Mouse (Mus musculus) liver, embryonic 15.5 days (tissue): ENCODE results near the gene Stx1b. TPM values are rescaled to one million over a fixed set of nuclear protein-coding genes. Genes with fewer than 3 reads are reported as not detected.

Source experiments
- ATAC-seq: fragments of 200-750 bp; cut with Nextera tagmentation; 2 replicates; pipeline ENCODE4 v1.8.0; 2017; ENCODE audit warnings: moderate number of reproducible peaks, mild to moderate bottlenecking, moderate library complexity; ENCODE audit not compliant: insufficient read depth
- H3K27ac ChIP-seq: fragments of 300-500 bp; sonication (generic); replicated peaks from 2 replicates; pipeline ENCODE4 v1.5.1; 2015; ENCODE audit warnings: mild to moderate bottlenecking, inconsistent platforms
- H3K27me3 ChIP-seq: fragments of 300-500 bp; sonication (generic); 2 replicates; pipeline ENCODE4 v1.6.1; 2015; ENCODE audit warnings: mild to moderate bottlenecking, inconsistent platforms
- H3K36me3 ChIP-seq: fragments of 300-500 bp; sonication (generic); replicated peaks from 2 replicates; pipeline ENCODE4 v1.6.1; 2015; ENCODE audit warnings: moderate library complexity, mild to moderate bottlenecking, inconsistent platforms
- H3K4me1 ChIP-seq: fragments of 300-500 bp; sonication (generic); replicated peaks from 2 replicates; pipeline ENCODE4 v1.6.1; 2015; ENCODE audit warnings: inconsistent platforms
- H3K4me2 ChIP-seq: fragments of 300-500 bp; sonication (generic); 2 replicates; pipeline ENCODE4 v1.6.1; 2015; ENCODE audit warnings: moderate library complexity, mild to moderate bottlenecking, inconsistent platforms
- H3K4me3 ChIP-seq: fragments of 300-500 bp; sonication (generic); replicated peaks from 2 replicates; pipeline ENCODE4 v1.5.1; 2015; ENCODE audit warnings: mild to moderate bottlenecking, inconsistent platforms
- H3K9ac ChIP-seq: fragments of 300-500 bp; sonication (generic); 2 replicates; pipeline ENCODE4 v1.6.1; 2015; ENCODE audit warnings: moderate library complexity, mild to moderate bottlenecking, inconsistent platforms
- H3K9me3 ChIP-seq: fragments of 300-500 bp; sonication (generic); replicated peaks from 2 replicates; pipeline ENCODE4 v1.6.1; 2016; ENCODE audit warnings: inconsistent platforms
- WGBS: fragments of 180-500 bp; shearing (Covaris S2); methylation state at CpG from one replicate; pipeline ENCODE4 v1.1.7; 2015; ENCODE audit warnings: mixed read lengths; ENCODE audit not compliant: insufficient replicate concordance; 5-methylcytosine and 5-hydroxymethylcytosine counted together
- polyA plus RNA-seq: library from polyadenylated mRNA; unstranded; fragments of >200 nt; fragmentation: Nextera tagmentation; extraction: Ambion mirVana; gene quantifications from 2 replicates; pipeline ENCODE4 v1.2.1, GENCODE M21; 2015

Stx1b gene
- polyA plus RNA-seq, 1 experiment from 2014 or later, result 0.43 TPM

DNA sequence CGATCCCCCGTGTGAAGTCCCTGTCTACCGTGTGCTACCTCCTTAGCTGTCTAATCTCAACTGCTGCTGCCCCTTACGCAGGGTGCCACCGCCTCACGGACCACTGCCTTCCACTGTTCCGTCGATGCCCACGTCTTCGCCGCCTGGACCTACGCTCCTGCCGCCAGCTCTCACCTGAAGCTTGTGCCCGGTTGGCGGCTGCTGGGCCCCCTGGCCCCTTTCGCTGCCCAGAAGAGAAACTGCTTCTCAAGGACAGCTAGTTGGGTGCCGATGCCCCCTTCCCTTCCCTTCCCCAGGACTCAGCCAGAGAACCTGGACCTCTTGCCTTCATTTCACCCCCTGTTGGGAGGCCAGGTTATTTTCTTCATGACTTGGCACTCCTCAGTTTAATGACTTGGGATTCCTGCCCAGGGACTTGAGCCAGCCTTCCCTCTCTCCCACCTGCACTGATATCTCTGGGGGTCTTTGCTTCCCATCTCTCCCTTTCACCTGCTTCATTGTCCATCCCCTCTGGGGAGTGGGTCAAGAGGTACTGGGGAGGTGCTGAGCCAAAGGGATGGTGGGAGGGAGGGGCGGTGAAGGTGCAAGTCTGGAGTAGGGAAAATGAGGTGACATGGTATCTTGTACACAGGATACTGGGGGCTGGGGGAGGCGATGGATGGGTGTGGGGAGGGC is 56.5 kb downstream of the Stx1b start:
- Histone ChIP-seq H3K4me2 (peak overlapping the region; percentile 93), H3K4me3 (peak overlapping the region; percentile 72), H3K9ac (peak overlapping the region; percentile 78), H3K36me3 (0 out of 2 replicates have a peak, but pooled peaks cover 5% of the 10 kb centered on the region), H3K27ac (peak overlapping the region; percentile 97), H3K27me3 (no peaks in the 10 kb centered on the region), H3K9me3 (no peaks in the 10 kb centered on the region), H3K4me1 (peaks cover 71% of the 10 kb centered on the region)
- peak; percentile 44 for ATAC-seq
- WGBS, result 59% methylated on average over 19 of the region's 19 CpGs

- peak; percentile 92 for ATAC-seq
- peaks cover 66% of the 10 kb centered on the region for H3K4me1 ChIP-seq
- 27% methylated on average over 17 of the region's 17 CpGs for WGBS
- H3K27me3 ChIP-seq, result no peaks in the 10 kb centered on the region
- 0 out of 2 replicates have a peak, but pooled peaks cover 5% of the 10 kb centered on the region for H3K36me3 ChIP-seq
- peak overlapping the region; percentile 93 for H3K4me2 ChIP-seq
- H3K27ac ChIP-seq, result peak overlapping the region; percentile 97
- H3K9ac ChIP-seq, result peak overlapping the region; percentile 78
- H3K9me3 ChIP-seq, result no peaks in the 10 kb centered on the region
- peak overlapping the region; percentile 72 for H3K4me3 ChIP-seq
Observed at GRCm38 (mm10) chr7:127766851-127767609, 57.3 kb downstream of the Stx1b start.

GRCm38 (mm10) chr7:127765756-127766155 is 58.6 kb downstream of the Stx1b start:
- H3K9me3 ChIP-seq, result no peaks in the 10 kb centered on the region
- H3K9ac ChIP-seq, result no peak overlapping the region
- no peaks in the 10 kb centered on the region for H3K27me3 ChIP-seq
- peak overlapping the region; percentile 97 for H3K27ac ChIP-seq
- no peak overlapping the region for H3K4me3 ChIP-seq
- H3K4me1 ChIP-seq, result peaks cover 58% of the 10 kb centered on the region
- WGBS, result 75% methylated on average over 2 of the region's 2 CpGs
- no peak overlapping the region for H3K4me2 ChIP-seq
- 0 out of 2 replicates have a peak, but pooled peaks cover 5% of the 10 kb centered on the region for H3K36me3 ChIP-seq
- ATAC-seq, result no peak

GRCm38 (mm10) chr7:127763642-127764041 is 60.7 kb downstream of the Stx1b start:
- H3K4me1 ChIP-seq, result peaks cover 46% of the 10 kb centered on the region

GRCm38 (mm10) chr7:127761026-127761425 is 63.3 kb downstream of the Stx1b start:
- Histone ChIP-seq H3K27ac (no peak overlapping the region), H3K9ac (no peak overlapping the region), H3K27me3 (no peaks in the 10 kb centered on the region), H3K36me3 (0 out of 2 replicates have a peak, but pooled peaks cover 5% of the 10 kb centered on the region), H3K4me2 (no peak overlapping the region), H3K4me3 (no peak overlapping the region), H3K4me1 (peaks cover 19% of the 10 kb centered on the region), H3K9me3 (no peaks in the 10 kb centered on the region)
- ATAC-seq, result peak; percentile 47; the same call in 1 of the 2 replicates
- 15% methylated on average over 7 of the region's 7 CpGs for WGBS

More at GRCm38 (mm10) chr7:127763642-127764041, 60.7 kb downstream of the Stx1b start:
- H3K4me2 ChIP-seq, result no peak overlapping the region
- H3K27me3 ChIP-seq, result no peaks in the 10 kb centered on the region
- H3K9ac ChIP-seq, result no peak overlapping the region
- WGBS, result 77% methylated on average over 4 of the region's 4 CpGs
- H3K36me3 ChIP-seq, result 0 out of 2 replicates have a peak, but pooled peaks cover 5% of the 10 kb centered on the region
- H3K9me3 ChIP-seq, result no peaks in the 10 kb centered on the region
- no peak overlapping the region for H3K4me3 ChIP-seq
- H3K27ac ChIP-seq, result no peak overlapping the region
- ATAC-seq, result no peak

- H3K4me3 ChIP-seq, result no peak overlapping the region
- 77% methylated on average over 3 of the region's 3 CpGs for WGBS
- peaks cover 14% of the 10 kb centered on the region for H3K4me1 ChIP-seq
- 0 out of 2 replicates have a peak, but pooled peaks cover 5% of the 10 kb centered on the region for H3K36me3 ChIP-seq
- no peak overlapping the region for H3K9ac ChIP-seq
- no peak overlapping the region for H3K27ac ChIP-seq
- ATAC-seq, result no peak
- no peaks in the 10 kb centered on the region for H3K9me3 ChIP-seq
- no peaks in the 10 kb centered on the region for H3K27me3 ChIP-seq
- H3K4me2 ChIP-seq, result no peak overlapping the region
Observed at GRCm38 (mm10) chr7:127760478-127760877, 63.9 kb downstream of the Stx1b start.

GRCm38 (mm10) chr7:127759716-127760115 is 64.6 kb downstream of the Stx1b start:
- no peak overlapping the region for H3K9ac ChIP-seq

More at GRCm38 (mm10) chr7:127759716-127760115, 64.6 kb downstream of the Stx1b start:
- no peaks in the 10 kb centered on the region for H3K9me3 ChIP-seq
- no peak for ATAC-seq
- peak overlapping the region; percentile 21; the same call in 1 of the 2 replicates for H3K27ac ChIP-seq
- H3K36me3 ChIP-seq, result 0 out of 2 replicates have a peak, but pooled peaks cover 5% of the 10 kb centered on the region
- WGBS, result 21% methylated on average over 6 of the region's 6 CpGs
- H3K27me3 ChIP-seq, result no peaks in the 10 kb centered on the region
- peaks cover 13% of the 10 kb centered on the region for H3K4me1 ChIP-seq
- H3K4me2 ChIP-seq, result peak overlapping the region; percentile 8; the same call in 1 of the 2 replicates
- no peak overlapping the region for H3K4me3 ChIP-seq

Other genes starting within 250 kb of the Stx1b start
- gene Ccdc189, start 236.0 kb downstream of the Stx1b start, polyA plus RNA-seq, result 6.4 and 8.3 TPM in 2 replicates
- gene Rnf40, start 235.8 kb downstream of the Stx1b start, polyA plus RNA-seq, result 18.3 and 19.5 TPM in 2 replicates
- gene Zfp629, start 208.8 kb downstream of the Stx1b start, polyA plus RNA-seq, result 1.2 and 1.6 TPM in 2 replicates
- 22.9 and 23.7 TPM in 2 replicates for gene Bcl7c, start 115.6 kb downstream of the Stx1b start, polyA plus RNA-seq
- gene Ctf1, start 111.8 kb downstream of the Stx1b start, polyA plus RNA-seq, result 2.7 and 2.8 TPM in 2 replicates
- gene Ctf2, start 92.4 kb downstream of the Stx1b start, polyA plus RNA-seq, result 0.06 and 0.10 TPM in 2 replicates
- gene Fbxl19, start 80.0 kb downstream of the Stx1b start, polyA plus RNA-seq, result 2.8 and 2.9 TPM in 2 replicates
- 11.0 and 13.1 TPM in 2 replicates for gene Orai3, start 54.7 kb downstream of the Stx1b start, polyA plus RNA-seq
- gene Setd1a, start 47.9 kb downstream of the Stx1b start, polyA plus RNA-seq, result 9.2 and 9.3 TPM in 2 replicates
- not detected in 2 replicates for gene Gm49388, start 38.9 kb downstream of the Stx1b start, polyA plus RNA-seq
- gene Hsd3b7, start 23.9 kb downstream of the Stx1b start, polyA plus RNA-seq, result 55.9 and 75.3 TPM in 2 replicates
- gene Stx4a, start 255 bp downstream of the Stx1b start, polyA plus RNA-seq, result 14.6 and 14.9 TPM in 2 replicates
- 3.8 and 5.0 TPM in 2 replicates for gene Zfp646, start 51.7 kb upstream of the Stx1b start, polyA plus RNA-seq
- gene Zfp668, start 52.3 kb upstream of the Stx1b start, polyA plus RNA-seq, result 5.7 and 6.8 TPM in 2 replicates
- 0.21 and 0.46 TPM in 2 replicates for gene Prss53, start 66.4 kb upstream of the Stx1b start, polyA plus RNA-seq
- gene Gm21974, start 70.9 kb upstream of the Stx1b start, polyA plus RNA-seq, result not detected in 2 replicates
- 122 and 141 TPM in 2 replicates for gene Vkorc1, start 71.1 kb upstream of the Stx1b start, polyA plus RNA-seq
- 51.5 and 59.2 TPM in 2 replicates for gene Bckdk, start 79.5 kb upstream of the Stx1b start, polyA plus RNA-seq
- gene Kat8, start 88.0 kb upstream of the Stx1b start, polyA plus RNA-seq, result 15.0 TPM in 2 replicates
- 13.9 and 17.4 TPM in 2 replicates for gene Prss8, start 105.6 kb upstream of the Stx1b start, polyA plus RNA-seq
- gene Prss36, start 122.2 kb upstream of the Stx1b start, polyA plus RNA-seq, result 2.7 and 3.3 TPM in 2 replicates
- gene Fus, start 142.9 kb upstream of the Stx1b start, polyA plus RNA-seq, result 120 and 123 TPM in 2 replicates
- gene Pycard, start 169.3 kb upstream of the Stx1b start, polyA plus RNA-seq, result 24.9 and 29.1 TPM in 2 replicates
- gene Trim72, start 179.4 kb upstream of the Stx1b start, polyA plus RNA-seq, result 0.25 and 0.38 TPM in 2 replicates
- 6.0 TPM in 2 replicates for gene Itgam, start 238.1 kb upstream of the Stx1b start, polyA plus RNA-seq
- gene Gm49368, start 238.1 kb upstream of the Stx1b start, polyA plus RNA-seq, result 0.20 TPM in 1 of 2 replicates, not detected in the other